Mouse (Mus musculus): ENCODE results near the gene Tmem159. TPM values are rescaled to one million over a fixed set of nuclear protein-coding genes. Genes with fewer than 3 reads are reported as not detected.

The Tmem159 gene
- polyA plus RNA-seq, 2 experiments, result 11.7 to 22.0 TPM

DNA sequence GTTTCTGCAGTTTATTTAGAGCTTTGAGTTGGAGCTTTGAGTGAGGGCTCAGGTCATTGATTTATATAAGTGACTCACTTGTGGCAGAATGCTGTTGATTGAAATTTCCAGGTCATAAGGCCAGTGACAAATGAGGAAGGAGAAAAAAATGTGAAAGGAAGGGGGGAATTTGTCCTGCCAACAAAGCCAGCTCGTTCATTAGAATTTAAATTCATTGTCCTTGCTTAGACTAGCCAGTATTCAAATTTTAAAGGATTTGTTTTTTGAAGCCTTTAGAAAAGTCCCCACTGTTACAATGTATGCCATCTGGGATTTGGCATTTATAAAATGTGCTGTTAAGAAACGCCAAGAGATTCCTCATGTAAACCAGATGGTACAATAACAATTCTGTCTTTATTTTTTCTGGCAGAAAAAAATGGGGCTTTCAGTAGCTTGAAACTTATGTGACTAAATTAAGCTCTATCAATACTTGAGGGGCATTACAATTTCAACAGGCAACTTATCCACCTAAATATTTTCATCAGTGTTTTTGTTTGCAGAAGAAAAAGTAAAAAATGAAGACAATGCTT, 54.8 kb downstream of the Tmem159 start:
- H3K36me3 ChIP-seq (ENCODE audit: control insufficient read depth, insufficient read depth, low read length), result no peaks in the 10 kb centered on the region
- H3K4me3 ChIP-seq (replicated peaks; ENCODE audit: low read length), result no peak overlapping the region
- no peak for TF ChIP-seq POLR2A (IDR thresholded peaks at IDR 0.05; ENCODE audit: borderline replicate concordance, extremely low read depth, insufficient read depth, insufficient read length)
- H3K27ac ChIP-seq (replicated peaks; ENCODE audit: low read depth, low read length), result no peak overlapping the region
- H3K9me3 ChIP-seq (ENCODE audit: control insufficient read depth, low read length), result no peaks in the 10 kb centered on the region
- DNase-seq (ENCODE audit: low spot score) (no peak), ATAC-seq (ENCODE audit: low FRiP score, low read depth) (no peak)
- no peak overlapping the region for H3K9ac ChIP-seq (ENCODE audit: low read depth, low read length, severe bottlenecking)
- no peaks in the 10 kb centered on the region for H3K4me1 ChIP-seq (ENCODE audit: control insufficient read depth, insufficient read depth, low read length)
- H3K4me2 ChIP-seq (replicated peaks; ENCODE audit: low read depth, low read length, severe bottlenecking), result no peak overlapping the region
- 11% methylated on average over 2 of the region's 2 CpGs for WGBS
- no peaks in the 10 kb centered on the region for H3K27me3 ChIP-seq (ENCODE audit: control insufficient read depth, insufficient read depth, low read length)

DNA sequence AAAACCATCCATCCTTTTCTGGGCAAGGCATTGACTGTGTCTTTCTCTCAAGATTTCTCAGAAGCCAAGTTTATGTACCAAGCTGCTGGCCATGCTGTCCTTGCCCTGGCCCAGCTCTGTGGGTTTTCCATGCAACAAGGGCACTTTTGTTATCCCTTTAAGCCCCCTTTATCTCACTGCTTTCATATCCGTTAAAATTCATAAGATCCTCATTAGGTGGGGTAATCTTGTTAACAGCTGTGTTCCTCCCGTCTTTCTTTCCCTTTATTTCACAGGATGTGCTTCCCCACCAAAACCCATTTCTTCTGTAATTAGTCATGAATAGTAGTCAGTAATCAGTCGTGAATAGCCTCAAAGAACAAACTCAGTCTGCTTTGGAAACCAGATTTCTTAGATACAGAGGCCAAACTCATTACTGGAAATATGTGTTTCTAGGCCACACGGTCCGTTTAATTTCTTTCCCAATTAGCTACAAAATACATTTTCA, 55.5 kb downstream of the Tmem159 start:
- Histone ChIP-seq H3K27me3 (ENCODE audit: control insufficient read depth, insufficient read depth, low read length) (no peaks in the 10 kb centered on the region), H3K9me3 (ENCODE audit: control insufficient read depth, low read length) (no peaks in the 10 kb centered on the region), H3K4me1 (ENCODE audit: control insufficient read depth, insufficient read depth, low read length) (no peaks in the 10 kb centered on the region), H3K36me3 (ENCODE audit: control insufficient read depth, insufficient read depth, low read length) (no peaks in the 10 kb centered on the region), H3K4me3 (replicated peaks; ENCODE audit: low read length) (no peak overlapping the region), H3K9ac (ENCODE audit: low read depth, low read length, severe bottlenecking) (no peak overlapping the region), H3K4me2 (replicated peaks; ENCODE audit: low read depth, low read length, severe bottlenecking) (no peak overlapping the region), H3K27ac (replicated peaks; ENCODE audit: low read depth, low read length) (no peak overlapping the region)
- ATAC-seq (ENCODE audit: low FRiP score, low read depth) (no peak), DNase-seq (ENCODE audit: low spot score) (no peak)
- TF ChIP-seq POLR2A (IDR thresholded peaks at IDR 0.05; ENCODE audit: borderline replicate concordance, extremely low read depth, insufficient read depth, insufficient read length), result no peak
- 28% methylated on average over 5 of the region's 5 CpGs for WGBS

DNA sequence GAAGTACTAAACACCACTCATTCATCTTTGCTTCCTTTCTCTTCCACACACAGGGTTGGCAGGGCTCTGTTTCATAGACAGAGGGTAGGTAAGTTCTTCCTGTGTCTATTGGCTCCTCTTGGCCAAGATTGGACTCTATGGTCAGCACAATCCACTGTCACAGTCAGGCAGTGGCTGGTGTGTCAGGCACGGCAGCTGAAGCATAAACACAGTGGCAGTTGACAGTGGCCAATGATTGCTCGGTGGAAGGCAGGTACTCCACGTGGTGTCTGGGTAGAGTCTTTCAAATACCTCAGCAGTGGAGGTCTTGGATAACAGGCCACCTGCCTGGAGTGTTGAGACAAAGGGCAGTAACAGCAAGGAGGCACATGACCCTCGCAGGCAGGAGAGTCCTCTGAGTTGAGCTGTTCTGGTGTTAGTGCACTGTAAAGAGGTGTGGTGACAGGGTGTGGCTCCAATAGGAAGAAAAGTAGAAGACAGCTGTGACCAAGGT, 56.0 kb downstream of the Tmem159 start:
- H3K27ac ChIP-seq (replicated peaks; ENCODE audit: low read depth, low read length), result no peak overlapping the region
- no peaks in the 10 kb centered on the region for H3K9me3 ChIP-seq (ENCODE audit: control insufficient read depth, low read length)
- no peak for DNase-seq (ENCODE audit: low spot score)
- no peaks in the 10 kb centered on the region for H3K4me1 ChIP-seq (ENCODE audit: control insufficient read depth, insufficient read depth, low read length)
- no peaks in the 10 kb centered on the region for H3K27me3 ChIP-seq (ENCODE audit: control insufficient read depth, insufficient read depth, low read length)
- ATAC-seq (ENCODE audit: low FRiP score, low read depth), result no peak
- WGBS, result 33% methylated on average over 4 of the region's 4 CpGs
- no peak overlapping the region for H3K4me2 ChIP-seq (replicated peaks; ENCODE audit: low read depth, low read length, severe bottlenecking)
- H3K4me3 ChIP-seq (replicated peaks; ENCODE audit: low read length), result no peak overlapping the region
- no peak for TF ChIP-seq POLR2A (IDR thresholded peaks at IDR 0.05; ENCODE audit: borderline replicate concordance, extremely low read depth, insufficient read depth, insufficient read length)
- H3K9ac ChIP-seq (ENCODE audit: low read depth, low read length, severe bottlenecking), result no peak overlapping the region
- no peaks in the 10 kb centered on the region for H3K36me3 ChIP-seq (ENCODE audit: control insufficient read depth, insufficient read depth, low read length)

DNA sequence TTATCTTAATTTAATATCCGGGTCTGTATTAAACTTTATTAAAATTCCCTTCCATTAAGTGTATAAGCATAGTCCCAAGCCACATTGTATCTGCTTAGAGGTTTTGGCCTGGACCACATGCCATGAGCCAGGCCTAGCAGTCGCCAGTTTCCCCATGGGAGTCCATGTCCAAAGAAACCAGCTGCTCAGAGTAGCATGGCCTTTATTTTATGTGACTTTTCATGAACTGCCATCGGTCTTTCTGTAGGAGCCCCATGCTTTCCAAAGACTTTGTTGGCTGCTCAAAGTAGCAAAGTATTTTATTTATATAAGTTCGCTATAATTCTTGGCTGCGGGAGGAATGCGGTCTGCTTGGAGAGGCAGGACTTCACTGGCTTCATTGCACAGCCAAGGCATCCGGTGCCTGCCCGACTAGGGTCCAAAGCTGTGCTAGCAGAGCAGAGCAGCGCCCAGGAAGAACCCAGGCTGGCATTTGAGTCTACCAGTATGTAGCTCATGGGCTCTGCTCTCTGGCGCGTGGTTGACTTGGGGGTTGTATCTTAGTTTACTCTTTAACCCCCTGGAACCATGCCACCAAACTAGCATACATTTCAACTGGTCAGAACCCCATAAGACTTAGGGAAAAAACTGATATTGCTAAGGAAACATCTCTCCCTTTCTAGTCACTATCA, 61.6 kb downstream of the Tmem159 start:
- H3K36me3 ChIP-seq (ENCODE audit: control insufficient read depth, insufficient read depth, low read length), result no peaks in the 10 kb centered on the region
- H3K9ac ChIP-seq (ENCODE audit: low read depth, low read length, severe bottlenecking), result no peak overlapping the region
- no peak for TF ChIP-seq POLR2A (IDR thresholded peaks at IDR 0.05; ENCODE audit: borderline replicate concordance, extremely low read depth, insufficient read depth, insufficient read length)
- no peak overlapping the region for H3K27ac ChIP-seq (replicated peaks; ENCODE audit: low read depth, low read length)
- H3K4me2 ChIP-seq (replicated peaks; ENCODE audit: low read depth, low read length, severe bottlenecking), result no peak overlapping the region
- DNase-seq (ENCODE audit: low spot score), result no peak
- WGBS, result 80% methylated on average over 11 of the region's 11 CpGs
- H3K9me3 ChIP-seq (ENCODE audit: control insufficient read depth, low read length), result no peaks in the 10 kb centered on the region
- H3K4me1 ChIP-seq (ENCODE audit: control insufficient read depth, insufficient read depth, low read length), result no peaks in the 10 kb centered on the region
- H3K27me3 ChIP-seq (ENCODE audit: control insufficient read depth, insufficient read depth, low read length), result no peaks in the 10 kb centered on the region
- ATAC-seq (ENCODE audit: low FRiP score, low read depth), result no peak
- no peak overlapping the region for H3K4me3 ChIP-seq (replicated peaks; ENCODE audit: low read length)

Other genes with a start within 250 kb of the Tmem159 start
- gene Lyrm1, start 206.5 kb upstream of the Tmem159 start, polyA plus RNA-seq (2012; rRNA removed), result 3.1 and 5.2 TPM in 2 replicates
- gene Lyrm1, start 206.5 kb upstream of the Tmem159 start, polyA plus RNA-seq (2014; fragmentation: Nextera tagmentation; extraction: Ambion mirVana), result 8.9 and 9.5 TPM in 2 replicates
- gene Dcun1d3, start 206.1 kb upstream of the Tmem159 start, polyA plus RNA-seq (2012; rRNA removed), result 6.6 and 7.8 TPM in 2 replicates
- 7.5 and 10.2 TPM in 2 replicates for gene Dcun1d3, start 206.1 kb upstream of the Tmem159 start, polyA plus RNA-seq (2014; fragmentation: Nextera tagmentation; extraction: Ambion mirVana)
- not detected in 2 replicates for gene Dnah3, start 7.1 kb upstream of the Tmem159 start, polyA plus RNA-seq (2012; rRNA removed)
- 0.01 TPM in 1 of 2 replicates, not detected in the other for gene Dnah3, start 7.1 kb upstream of the Tmem159 start, polyA plus RNA-seq (2014; fragmentation: Nextera tagmentation; extraction: Ambion mirVana)
- 1.0 and 1.7 TPM in 2 replicates for gene Zp2, start 42.9 kb downstream of the Tmem159 start, polyA plus RNA-seq (2012; rRNA removed)
- 0.08 and 0.66 TPM in 2 replicates for gene Zp2, start 42.9 kb downstream of the Tmem159 start, polyA plus RNA-seq (2014; fragmentation: Nextera tagmentation; extraction: Ambion mirVana)
- gene Anks4b, start 71.5 kb downstream of the Tmem159 start, polyA plus RNA-seq (2012; rRNA removed), result 0.03 TPM in 1 of 2 replicates, not detected in the other
- not detected in 2 replicates for gene Anks4b, start 71.5 kb downstream of the Tmem159 start, polyA plus RNA-seq (2014; fragmentation: Nextera tagmentation; extraction: Ambion mirVana)
- 12.9 and 16.9 TPM in 2 replicates for gene Crym, start 99.8 kb downstream of the Tmem159 start, polyA plus RNA-seq (2012; rRNA removed)
- gene Crym, start 99.8 kb downstream of the Tmem159 start, polyA plus RNA-seq (2014; fragmentation: Nextera tagmentation; extraction: Ambion mirVana), result 12.3 and 13.3 TPM in 2 replicates
- 0.06 TPM in 1 of 2 replicates, not detected in the other for gene Abca14, start 101.6 kb downstream of the Tmem159 start, polyA plus RNA-seq (2012; rRNA removed)
- gene Abca14, start 101.6 kb downstream of the Tmem159 start, polyA plus RNA-seq (2014; fragmentation: Nextera tagmentation; extraction: Ambion mirVana), result not detected in 2 replicates
- not detected in 2 replicates for gene Abca15, start 226.3 kb downstream of the Tmem159 start, polyA plus RNA-seq (2012; rRNA removed)
- not detected in 2 replicates for gene Abca15, start 226.3 kb downstream of the Tmem159 start, polyA plus RNA-seq (2014; fragmentation: Nextera tagmentation; extraction: Ambion mirVana)

All from limb, embryonic 14.5 days (tissue).